Mouse (Mus musculus) testis, postnatal 10 days (tissue): Measurements from ENCODE around the gene Slc34a2.

Experiments used
- DNase-seq: peaks from one replicate; pipeline ENCODE4 v3.0.0; 2021; ENCODE audit warnings: low spot score

Slc34a2 gene

DNA sequence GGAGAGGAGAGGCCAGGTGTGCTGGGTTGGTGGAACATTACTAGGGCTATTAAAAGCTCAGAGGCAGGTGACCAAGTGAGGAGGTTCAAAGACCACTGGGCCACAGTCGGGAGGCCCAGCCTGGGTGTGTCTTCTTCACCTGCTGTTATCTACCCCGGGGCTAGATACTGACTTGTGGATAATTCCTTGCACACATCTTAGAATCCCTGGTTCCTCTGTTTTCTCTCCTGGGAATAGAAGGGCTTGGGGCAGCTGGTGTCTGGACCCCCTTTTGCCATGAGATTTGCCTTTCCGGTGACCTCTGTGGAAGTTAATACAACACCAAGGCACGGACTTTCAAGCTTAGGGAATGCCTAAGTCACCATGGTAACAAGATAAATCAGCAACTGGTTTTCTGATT is 72.3 kb downstream of the Slc34a2 start:
- DNase-seq = no peak

DNA sequence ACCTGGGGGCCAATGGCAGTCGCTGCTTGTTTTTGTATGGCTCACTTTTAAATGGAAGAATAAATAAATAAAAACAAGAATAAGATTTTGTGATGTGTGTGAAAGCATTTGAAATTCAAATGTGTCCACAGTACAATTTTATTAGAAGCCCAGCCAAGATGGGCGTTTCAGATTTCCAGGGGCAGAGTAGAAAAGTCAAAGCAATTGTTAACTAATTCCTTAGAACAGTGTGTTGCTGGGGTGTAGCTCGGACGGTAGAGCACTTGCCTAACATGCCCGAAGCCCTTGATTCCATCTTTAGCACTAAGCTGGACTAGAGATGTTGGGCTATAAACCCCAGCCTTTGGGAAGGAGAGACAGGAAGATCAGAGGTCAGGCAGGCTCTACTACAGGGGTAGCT is 73.2 kb downstream of the Slc34a2 start:
- DNase-seq = no peak

DNA sequence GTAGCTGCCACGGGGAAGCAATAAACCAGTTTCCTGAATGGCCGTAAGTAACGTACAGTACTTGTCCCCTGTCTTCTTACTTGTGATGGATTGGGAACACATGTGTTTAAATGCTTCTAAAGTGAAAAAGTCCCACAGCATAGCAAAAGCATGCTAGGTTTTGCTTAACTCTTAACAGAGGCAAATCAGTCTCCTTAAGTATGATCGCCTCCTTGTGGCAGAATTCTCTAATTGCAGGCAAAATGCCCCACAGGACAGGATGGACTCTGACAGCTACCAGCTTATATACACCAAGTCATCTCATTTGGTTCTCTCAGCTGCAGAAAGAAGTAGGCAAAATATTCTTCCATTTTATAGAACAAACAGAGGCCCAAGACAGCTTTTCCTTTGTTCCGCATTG is 75.1 kb downstream of the Slc34a2 start:
- no peak for DNase-seq

DNA sequence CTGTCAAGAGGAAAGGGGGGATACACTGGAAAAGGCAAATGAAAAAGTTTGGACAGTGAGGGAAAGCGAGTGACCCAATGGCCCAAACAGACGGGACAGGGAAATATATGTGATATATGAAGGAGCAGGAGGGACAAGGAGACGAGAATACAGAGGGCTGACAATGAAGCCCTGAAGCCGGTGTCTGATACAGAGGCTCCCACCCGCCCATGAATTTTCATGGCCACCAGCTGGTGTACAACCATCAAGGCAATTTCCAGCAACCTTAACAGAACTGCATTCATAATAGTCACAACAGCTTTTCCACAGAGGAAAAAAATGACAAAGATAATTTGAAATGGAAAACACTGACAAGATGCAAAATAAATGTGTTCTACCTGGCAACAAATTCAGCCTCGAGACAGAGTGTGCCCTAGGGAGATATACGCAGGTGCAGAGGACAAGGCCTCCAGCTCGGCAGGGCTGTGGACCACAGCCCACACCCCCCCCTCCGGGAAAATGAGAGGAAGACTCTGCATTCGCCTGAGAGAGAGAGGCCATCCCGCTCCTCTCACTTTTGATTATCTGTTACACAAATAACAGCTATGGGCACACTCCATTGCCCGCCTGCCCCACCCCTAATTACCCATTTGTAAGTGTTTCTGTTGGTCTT is 76.9 kb downstream of the Slc34a2 start:
- no peak for DNase-seq

DNA sequence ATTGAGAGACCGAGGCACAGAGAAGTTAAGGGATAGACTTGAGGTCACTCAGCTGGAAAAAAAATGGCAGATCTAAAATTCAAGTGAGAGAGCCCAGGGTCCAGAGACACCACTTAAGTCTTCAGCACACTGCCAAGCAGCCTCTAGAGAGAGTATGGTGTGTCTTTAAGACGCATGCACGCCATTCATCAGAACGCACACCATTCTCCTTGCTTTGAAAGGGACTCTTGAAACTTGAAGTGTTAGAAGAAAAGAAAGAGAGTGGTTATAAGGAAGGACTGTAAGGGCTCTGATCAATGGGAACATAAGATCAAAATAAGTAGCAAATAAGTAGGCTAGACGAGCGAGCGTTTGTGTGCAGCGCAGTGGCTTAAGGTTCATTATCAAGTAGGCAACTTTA is 80.3 kb downstream of the Slc34a2 start:
- no peak for DNase-seq

DNA sequence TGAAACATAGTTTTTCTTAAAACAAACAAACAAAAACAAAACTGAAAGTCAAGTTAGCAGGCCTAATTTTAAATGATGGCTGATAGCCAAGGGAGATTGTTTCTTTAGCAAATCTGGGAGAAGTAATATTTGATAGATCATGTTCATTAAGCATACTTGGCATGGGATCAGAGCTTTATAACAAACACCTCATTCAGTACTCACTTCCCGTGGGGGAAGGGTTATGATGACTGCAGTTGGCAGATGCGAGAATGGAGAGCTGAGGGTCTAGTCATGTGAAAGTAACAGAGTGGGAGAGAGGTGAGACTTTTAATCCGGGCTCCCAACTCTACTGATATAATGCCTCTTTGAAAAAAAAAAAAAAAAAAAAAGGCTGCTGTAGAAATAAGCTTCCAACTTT is 81.8 kb downstream of the Slc34a2 start:
- no peak for DNase-seq
